Mouse (Mus musculus): ENCODE measurements at regions not wholly inside any gene's neighbourhood (a gene's known extent, or its start where the extent isn't known, plus 50 kb on each side); places are given as distances from the start of the nearest gene placed in this dataset.
"Not testable (repeated sequence)": the region's sequence is repeated elsewhere in the genome, so short reads cannot be mapped to it uniquely, and the experiment has no call there.

DNA sequence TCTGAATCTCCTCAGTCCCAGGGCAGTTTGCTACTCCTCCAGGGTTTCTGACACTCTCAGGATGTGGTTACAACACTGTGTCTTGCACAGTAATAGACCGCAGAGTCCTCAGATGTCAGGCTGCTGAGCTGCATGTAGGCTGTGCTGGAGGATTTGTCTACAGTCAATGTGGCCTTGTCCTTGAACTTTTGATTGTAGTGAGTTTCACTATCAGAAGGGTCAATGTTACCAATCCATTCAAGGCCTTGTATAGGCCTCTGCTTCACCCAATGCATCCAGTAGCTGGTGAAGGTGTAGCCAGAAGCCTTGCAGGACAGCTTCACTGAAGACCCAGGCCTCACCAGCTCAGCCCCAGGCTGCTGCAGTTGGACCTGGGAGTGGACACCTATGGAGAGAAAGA is 902.1 kb upstream of the Zfp386 start:
- not testable (repeated sequence) for ATAC-seq; H3K4me3 ChIP-seq (replicated peaks); H3K27me3 ChIP-seq; H3K4me1 ChIP-seq (replicated peaks); H3K36me3 ChIP-seq; H3K4me2 ChIP-seq (replicated peaks); H3K9ac ChIP-seq (replicated peaks); H3K27ac ChIP-seq
- WGBS, result 80% methylated on average over 1 of the region's 1 CpGs
- H3K9me3 ChIP-seq, result peaks cover 11% of the 10 kb centered on the region

GRCm38 (mm10) chr12:115146471-115146870 is 901.1 kb upstream of the Zfp386 start:
- H3K27me3 ChIP-seq; H3K9ac ChIP-seq (replicated peaks); H3K4me2 ChIP-seq (replicated peaks); H3K4me1 ChIP-seq (replicated peaks); H3K27ac ChIP-seq; ATAC-seq; H3K4me3 ChIP-seq (replicated peaks); H3K36me3 ChIP-seq: not testable (repeated sequence)
- peaks cover 11% of the 10 kb centered on the region for H3K9me3 ChIP-seq
- 78% methylated on average over 2 of the region's 2 CpGs for WGBS

GRCm38 (mm10) chr12:115151967-115152366 is 895.6 kb upstream of the Zfp386 start:
- H3K27ac ChIP-seq; H3K4me3 ChIP-seq (replicated peaks); H3K4me1 ChIP-seq (replicated peaks); H3K4me2 ChIP-seq (replicated peaks); ATAC-seq; H3K9ac ChIP-seq (replicated peaks); H3K36me3 ChIP-seq; H3K27me3 ChIP-seq: not testable (repeated sequence)
- 26% methylated on average over 1 of the region's 1 CpGs for WGBS
- H3K9me3 ChIP-seq, result peaks cover 13% of the 10 kb centered on the region

DNA sequence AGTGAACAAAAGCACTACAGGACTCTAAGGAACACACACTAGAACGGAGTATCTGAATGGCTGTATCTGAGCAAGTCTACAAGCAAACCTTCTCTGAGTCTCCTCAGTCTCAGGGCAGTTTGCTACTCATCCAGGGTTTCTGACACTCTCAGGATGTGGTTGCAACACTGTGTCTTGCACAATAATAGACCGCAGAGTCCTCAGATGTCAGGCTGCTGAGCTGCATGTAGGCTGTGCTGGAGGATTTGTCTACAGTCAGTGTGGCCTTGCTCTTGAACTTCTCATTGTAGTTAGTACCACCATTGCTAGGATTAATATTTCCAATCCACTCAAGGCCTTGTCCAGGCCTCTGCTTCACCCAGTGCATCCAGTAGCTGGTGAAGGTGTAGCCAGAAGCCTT is 889.3 kb upstream of the Zfp386 start:
- 71% methylated on average over 2 of the region's 2 CpGs for WGBS
- H3K4me3 ChIP-seq (replicated peaks); H3K36me3 ChIP-seq; H3K4me1 ChIP-seq (replicated peaks); H3K27ac ChIP-seq; H3K9ac ChIP-seq (replicated peaks); H3K9me3 ChIP-seq; H3K4me2 ChIP-seq (replicated peaks); H3K27me3 ChIP-seq; ATAC-seq: not testable (repeated sequence)

DNA sequence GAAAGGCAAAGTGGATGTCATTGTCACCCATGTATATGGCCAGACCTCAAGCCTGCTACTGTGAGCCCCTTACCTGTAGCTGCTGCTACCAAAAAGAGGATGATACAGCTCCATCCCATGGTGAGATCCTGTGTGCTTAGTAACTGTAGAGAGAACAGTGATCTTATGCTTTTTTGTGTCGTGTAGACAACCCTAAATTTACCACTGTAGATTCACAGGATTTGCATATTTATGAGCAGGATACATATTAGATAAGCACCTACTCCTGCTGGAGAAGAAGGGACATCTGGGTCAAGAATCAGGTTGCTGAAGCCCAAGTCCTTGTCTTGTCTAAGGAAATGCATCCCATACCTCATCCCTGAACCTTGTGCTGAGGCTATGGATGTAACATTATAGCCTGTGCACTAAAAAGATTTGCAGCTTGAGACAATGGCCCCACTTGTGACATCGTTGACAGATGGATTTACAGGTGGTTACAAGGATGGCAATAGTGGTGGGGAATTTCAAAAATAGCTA is 888.7 kb upstream of the Zfp386 start:
- H3K9ac ChIP-seq (replicated peaks); H3K27ac ChIP-seq; H3K4me1 ChIP-seq (replicated peaks); H3K4me3 ChIP-seq (replicated peaks); H3K27me3 ChIP-seq; H3K4me2 ChIP-seq (replicated peaks); H3K36me3 ChIP-seq; ATAC-seq; H3K9me3 ChIP-seq: not testable (repeated sequence)
- 58% methylated on average over 2 of the region's 2 CpGs for WGBS

- H3K4me1 ChIP-seq (replicated peaks); H3K9me3 ChIP-seq; H3K4me3 ChIP-seq (replicated peaks): not testable (repeated sequence)
Observed at GRCm38 (mm10) chr12:115165499-115165898, 882.0 kb upstream of the Zfp386 start.

DNA sequence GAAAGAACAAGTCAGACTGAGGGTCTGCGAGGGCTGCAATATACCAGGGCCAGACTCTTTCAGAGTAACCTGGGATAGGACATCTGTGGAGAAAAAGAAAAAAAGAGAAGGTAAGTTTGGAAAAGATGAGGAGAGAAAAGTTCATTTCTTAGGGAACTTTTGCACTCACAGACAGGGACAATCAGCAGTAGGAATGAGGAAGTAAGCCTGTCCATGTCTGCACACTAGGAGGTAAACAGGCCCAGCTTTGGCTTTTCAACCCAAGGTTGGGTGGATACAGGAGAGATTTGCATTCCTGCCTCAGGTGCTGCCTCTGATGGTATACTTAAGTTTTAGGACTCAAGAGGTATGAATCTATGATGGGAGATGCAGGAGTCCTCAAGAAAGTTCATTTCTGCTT is 881.5 kb upstream of the Zfp386 start:
- H3K4me1 ChIP-seq (replicated peaks); H3K27me3 ChIP-seq; H3K4me3 ChIP-seq (replicated peaks); H3K9ac ChIP-seq (replicated peaks); H3K4me2 ChIP-seq (replicated peaks); ATAC-seq; H3K9me3 ChIP-seq; H3K27ac ChIP-seq; H3K36me3 ChIP-seq: not testable (repeated sequence)
- 68% methylated on average over 1 of the region's 1 CpGs for WGBS

More at GRCm38 (mm10) chr12:115165499-115165898, 882.0 kb upstream of the Zfp386 start:
- not testable (repeated sequence) for ATAC-seq; H3K27me3 ChIP-seq; H3K4me2 ChIP-seq (replicated peaks); H3K9ac ChIP-seq (replicated peaks); H3K27ac ChIP-seq; H3K36me3 ChIP-seq
- 44% methylated on average over 2 of the region's 2 CpGs for WGBS

- Histone ChIP-seq H3K4me2 (replicated peaks) (no peak overlapping the region), H3K9me3 (peaks cover 27% of the 10 kb centered on the region), H3K4me3 (replicated peaks) (no peak overlapping the region), H3K27me3 (no peaks in the 10 kb centered on the region), H3K36me3 (no peaks in the 10 kb centered on the region), H3K27ac (no peak overlapping the region), H3K9ac (replicated peaks) (no peak overlapping the region), H3K4me1 (replicated peaks) (no peaks in the 10 kb centered on the region)
- 80% methylated on average over 2 of the region's 2 CpGs for WGBS
- ATAC-seq, result no peak
Observed at GRCm38 (mm10) chr12:115193482-115194103, 853.9 kb upstream of the Zfp386 start.

GRCm38 (mm10) chr12:115197322-115198117 is 850.0 kb upstream of the Zfp386 start:
- no peaks in the 10 kb centered on the region for H3K4me1 ChIP-seq (replicated peaks)
- no peak overlapping the region for H3K9ac ChIP-seq (replicated peaks)
- H3K36me3 ChIP-seq, result no peaks in the 10 kb centered on the region
- no peak overlapping the region for H3K27ac ChIP-seq
- ATAC-seq, result no peak
- H3K4me2 ChIP-seq (replicated peaks), result no peak overlapping the region
- no peak overlapping the region for H3K4me3 ChIP-seq (replicated peaks)
- WGBS, result 72% methylated on average over 4 of the region's 4 CpGs
- H3K9me3 ChIP-seq, result peaks cover 16% of the 10 kb centered on the region
- no peaks in the 10 kb centered on the region for H3K27me3 ChIP-seq

DNA sequence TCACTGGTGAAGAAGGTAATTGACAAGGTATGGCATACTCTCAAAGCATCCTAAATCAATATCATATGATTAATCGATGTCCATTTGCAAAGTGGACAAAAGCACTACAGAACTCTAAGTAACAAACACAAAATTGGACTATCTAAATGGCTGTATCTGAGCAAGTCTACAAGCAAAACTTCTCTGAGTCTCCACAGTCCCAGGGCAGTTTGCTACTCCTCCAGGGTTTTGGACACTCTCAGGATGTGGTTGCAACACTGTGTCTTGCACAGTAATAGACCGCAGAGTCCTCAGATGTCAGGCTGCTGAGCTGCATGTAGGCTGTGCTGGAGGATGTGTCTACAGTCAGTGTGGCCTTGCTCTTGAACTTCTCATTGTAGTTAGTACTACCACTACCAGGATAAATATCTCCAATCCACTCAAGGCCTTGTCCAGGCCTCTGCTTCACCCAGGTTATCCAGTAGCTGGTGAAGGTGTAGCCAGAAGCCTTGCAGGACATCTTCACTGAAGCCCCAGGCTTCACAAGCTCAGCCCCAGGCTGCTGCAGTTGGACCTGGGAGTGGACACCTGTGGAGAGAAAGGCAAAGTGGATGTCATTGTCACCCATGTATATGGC is 839.6 kb upstream of the Zfp386 start:
- not testable (repeated sequence) for H3K27me3 ChIP-seq; H3K36me3 ChIP-seq; H3K9me3 ChIP-seq; H3K4me2 ChIP-seq (replicated peaks); ATAC-seq; H3K4me1 ChIP-seq (replicated peaks); H3K4me3 ChIP-seq (replicated peaks); H3K9ac ChIP-seq (replicated peaks); H3K27ac ChIP-seq
- WGBS, result 92% methylated on average over 2 of the region's 2 CpGs

DNA sequence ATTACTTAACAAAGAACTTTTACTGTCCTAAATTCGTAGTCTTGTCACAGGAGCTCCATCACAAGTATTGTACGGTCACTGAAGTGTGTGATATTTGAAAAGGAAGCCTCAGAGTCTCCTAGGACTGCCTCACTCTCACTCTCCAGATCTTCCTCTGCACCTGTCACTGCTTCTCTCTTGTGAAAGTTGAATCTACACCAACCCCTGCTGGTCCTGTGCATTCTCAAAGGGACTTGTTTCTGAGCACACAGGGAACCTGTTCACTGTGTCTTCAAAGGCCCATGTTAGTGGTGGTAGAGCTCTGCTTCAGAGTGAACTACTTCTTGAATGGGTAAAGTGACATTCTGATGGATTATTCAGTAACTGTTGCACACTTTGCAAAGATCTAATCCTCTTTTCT is 824.9 kb upstream of the Zfp386 start:
- H3K9me3 ChIP-seq, result peaks cover 24% of the 10 kb centered on the region
- no peak overlapping the region for H3K4me3 ChIP-seq (replicated peaks)
- no peak overlapping the region for H3K27ac ChIP-seq
- no peak for ATAC-seq
- 68% methylated on average over 2 of the region's 2 CpGs for WGBS
- no peaks in the 10 kb centered on the region for H3K27me3 ChIP-seq
- no peak overlapping the region for H3K4me2 ChIP-seq (replicated peaks)
- no peaks in the 10 kb centered on the region for H3K36me3 ChIP-seq
- H3K9ac ChIP-seq (replicated peaks), result no peak overlapping the region
- no peaks in the 10 kb centered on the region for H3K4me1 ChIP-seq (replicated peaks)

DNA sequence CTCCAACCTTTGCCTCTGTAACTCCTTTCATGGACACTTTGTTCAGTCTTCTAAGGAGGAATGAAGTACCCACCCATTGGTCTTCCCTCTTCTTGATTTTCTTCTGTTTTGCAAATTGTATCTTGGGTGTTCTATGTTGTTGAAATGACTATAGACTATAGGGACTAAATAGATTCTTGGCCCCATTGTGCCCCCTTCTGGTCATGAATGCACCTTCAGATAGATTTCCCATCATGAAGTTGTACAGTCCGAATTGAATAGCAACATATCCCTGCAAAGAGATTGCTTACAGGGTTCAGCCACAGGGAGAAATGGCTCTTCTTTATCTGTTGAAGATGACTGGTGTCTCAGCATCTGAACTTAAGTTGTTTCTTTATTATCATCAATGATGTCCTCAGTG is 817.6 kb upstream of the Zfp386 start:
- Histone ChIP-seq H3K27me3 (no peaks in the 10 kb centered on the region), H3K4me2 (replicated peaks) (no peak overlapping the region), H3K9ac (replicated peaks) (no peak overlapping the region), H3K9me3 (peaks cover 27% of the 10 kb centered on the region), H3K4me1 (replicated peaks) (no peaks in the 10 kb centered on the region), H3K36me3 (no peaks in the 10 kb centered on the region), H3K4me3 (replicated peaks) (no peak overlapping the region), H3K27ac (no peak overlapping the region)
- WGBS, result 70% methylated on average over 1 of the region's 1 CpGs
- no peak for ATAC-seq
